Mouse (Mus musculus): ENCODE results near the gene Clic4. TPM values are rescaled to one million over a fixed set of nuclear protein-coding genes. Genes with fewer than 3 reads are reported as not detected.

The Clic4 gene
- polyA plus RNA-seq, 1 experiment, result 34.8 TPM

GRCm38 (mm10) chr4:135310371-135310770, 37.8 kb upstream of the Clic4 start:
- 70% methylated on average over 8 of the region's 8 CpGs for WGBS
- Histone ChIP-seq H3K4me3 (replicated peaks; ENCODE audit: control insufficient read depth, low read depth, low read length) (no peak overlapping the region), H3K4me1 (ENCODE audit: control insufficient read depth, insufficient read depth, low read length) (peaks cover 3% of the 10 kb centered on the region; the same call in 1 of the 2 replicates), H3K27ac (ENCODE audit: control insufficient read depth, insufficient read depth, low read depth, low read length, poor library complexity) (no peak overlapping the region)
- TF ChIP-seq CTCF (IDR thresholded peaks at IDR 0.05; ENCODE audit: control insufficient read depth, insufficient read depth, low read length) (no peak), POLR2A (IDR thresholded peaks at IDR 0.05; ENCODE audit: borderline replicate concordance, control insufficient read depth, low read depth, low read length) (no peak)

GRCm38 (mm10) chr4:135309726-135310125, 37.1 kb upstream of the Clic4 start:
- 83% methylated on average over 5 of the region's 5 CpGs for WGBS
- TF ChIP-seq POLR2A (IDR thresholded peaks at IDR 0.05; ENCODE audit: borderline replicate concordance, control insufficient read depth, low read depth, low read length) (no peak), CTCF (IDR thresholded peaks at IDR 0.05; ENCODE audit: control insufficient read depth, insufficient read depth, low read length) (no peak)
- H3K4me1 ChIP-seq (ENCODE audit: control insufficient read depth, insufficient read depth, low read length), result peaks cover 3% of the 10 kb centered on the region; the same call in 1 of the 2 replicates
- H3K27ac ChIP-seq (ENCODE audit: control insufficient read depth, insufficient read depth, low read depth, low read length, poor library complexity), result no peak overlapping the region
- H3K4me3 ChIP-seq (replicated peaks; ENCODE audit: control insufficient read depth, low read depth, low read length), result no peak overlapping the region

DNA sequence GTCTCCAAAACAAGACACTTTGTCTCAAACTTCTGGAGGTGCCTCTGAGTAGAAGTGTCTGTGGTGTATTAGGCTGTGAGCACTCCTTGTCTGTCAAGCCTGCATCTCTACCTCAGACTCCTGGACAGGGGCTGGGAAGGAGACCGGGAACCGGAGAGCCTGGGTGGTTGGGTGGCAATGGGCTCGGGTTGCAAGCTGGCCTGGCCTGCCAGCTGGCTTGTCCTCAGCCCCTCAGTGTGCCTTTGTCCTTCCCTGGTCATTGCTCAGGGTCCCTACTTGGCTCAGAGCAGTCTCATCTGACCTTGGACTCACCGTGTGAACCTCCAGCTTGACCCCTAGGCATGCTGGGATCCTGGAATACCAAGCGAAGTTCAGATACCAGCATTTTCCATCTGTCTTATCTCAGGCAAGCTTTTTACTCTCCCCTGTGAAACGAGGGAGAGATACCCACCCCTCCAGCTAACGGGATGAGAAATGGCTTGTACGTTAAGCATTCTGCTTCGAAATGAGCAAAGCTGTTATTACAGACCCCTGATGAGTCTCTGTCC, 36.6 kb upstream of the Clic4 start:
- H3K4me1 ChIP-seq (ENCODE audit: control insufficient read depth, insufficient read depth, low read length), result peaks cover 1% of the 10 kb centered on the region; the same call in 1 of the 2 replicates
- no peak for TF ChIP-seq CTCF (IDR thresholded peaks at IDR 0.05; ENCODE audit: control insufficient read depth, insufficient read depth, low read length)
- TF ChIP-seq POLR2A (IDR thresholded peaks at IDR 0.05; ENCODE audit: borderline replicate concordance, control insufficient read depth, low read depth, low read length), result no peak
- H3K27ac ChIP-seq (ENCODE audit: control insufficient read depth, insufficient read depth, low read depth, low read length, poor library complexity), result no peak overlapping the region
- no peak overlapping the region for H3K4me3 ChIP-seq (replicated peaks; ENCODE audit: control insufficient read depth, low read depth, low read length)
- WGBS, result 85% methylated on average over 9 of the region's 9 CpGs

DNA sequence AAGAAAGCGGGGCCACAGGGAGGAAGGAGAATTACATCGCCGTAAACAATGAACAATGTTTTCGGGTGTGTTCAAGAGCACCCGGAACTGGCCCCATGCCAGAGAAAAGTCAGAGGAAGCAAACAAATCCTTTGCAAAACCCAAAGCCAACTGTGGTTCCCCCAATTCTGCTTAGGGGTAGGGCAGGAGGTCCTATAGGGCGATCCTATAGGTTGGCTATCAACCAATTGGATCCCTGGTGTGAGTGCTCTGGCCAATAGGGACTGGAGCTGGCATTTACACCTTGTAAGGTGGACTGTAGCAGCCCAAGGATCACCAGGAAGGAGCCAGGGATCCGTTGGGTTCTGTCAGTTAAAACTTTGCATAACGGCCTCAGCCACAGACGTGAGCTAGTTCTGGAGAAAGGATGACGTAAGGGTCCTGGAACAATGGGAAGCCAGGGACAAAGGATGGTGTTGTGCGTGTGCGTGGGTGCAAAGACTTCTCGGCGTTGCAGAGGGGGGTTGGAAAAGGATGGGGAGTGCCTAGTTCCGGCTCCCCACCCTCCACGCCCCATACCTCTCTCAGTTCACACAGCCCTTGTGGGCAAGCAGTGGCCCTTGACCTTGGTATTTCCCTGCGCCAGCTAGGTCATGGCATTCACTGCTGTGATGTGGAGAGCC, 34.5 kb upstream of the Clic4 start:
- Histone ChIP-seq H3K27ac (ENCODE audit: control insufficient read depth, insufficient read depth, low read depth, low read length, poor library complexity) (no peak overlapping the region), H3K4me3 (replicated peaks; ENCODE audit: control insufficient read depth, low read depth, low read length) (no peak overlapping the region)
- TF ChIP-seq CTCF (IDR thresholded peaks at IDR 0.05; ENCODE audit: control insufficient read depth, insufficient read depth, low read length) (no peak), POLR2A (IDR thresholded peaks at IDR 0.05; ENCODE audit: borderline replicate concordance, control insufficient read depth, low read depth, low read length) (no peak)

DNA sequence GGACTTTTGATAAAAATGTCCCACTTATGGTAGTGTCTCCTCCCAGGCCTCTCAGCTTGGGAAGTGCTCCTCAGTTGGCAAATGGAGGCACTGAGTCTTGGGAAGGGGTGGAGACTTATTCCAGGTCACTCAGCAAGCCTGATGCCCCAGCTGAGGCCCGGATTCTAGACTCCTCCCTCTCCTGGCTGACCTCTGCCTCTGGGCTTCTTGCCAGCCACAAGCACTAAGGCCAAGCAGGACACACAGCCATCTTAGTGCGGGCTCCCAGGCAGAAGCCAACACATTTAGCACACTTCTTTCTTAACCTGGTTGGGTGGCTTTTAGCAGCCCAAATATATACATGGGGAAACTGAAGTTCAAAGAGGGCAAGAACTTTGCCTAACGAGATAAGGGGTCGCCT, 33.9 kb upstream of the Clic4 start:
- H3K4me1 ChIP-seq (ENCODE audit: control insufficient read depth, insufficient read depth, low read length), result no peaks in the 10 kb centered on the region
- 64% methylated on average over 4 of the region's 4 CpGs for WGBS
- H3K27ac ChIP-seq (ENCODE audit: control insufficient read depth, insufficient read depth, low read depth, low read length, poor library complexity), result no peak overlapping the region
- no peak for TF ChIP-seq CTCF (IDR thresholded peaks at IDR 0.05; ENCODE audit: control insufficient read depth, insufficient read depth, low read length)
- no peak for TF ChIP-seq POLR2A (IDR thresholded peaks at IDR 0.05; ENCODE audit: borderline replicate concordance, control insufficient read depth, low read depth, low read length)
- no peak overlapping the region for H3K4me3 ChIP-seq (replicated peaks; ENCODE audit: control insufficient read depth, low read depth, low read length)

More for the DNA sequence above, 34.5 kb upstream of the Clic4 start:
- no peaks in the 10 kb centered on the region for H3K4me1 ChIP-seq (ENCODE audit: control insufficient read depth, insufficient read depth, low read length)
- WGBS, result 72% methylated on average over 17 of the region's 17 CpGs

GRCm38 (mm10) chr4:135302261-135302660, 29.6 kb upstream of the Clic4 start:
- 79% methylated on average over 10 of the region's 10 CpGs for WGBS
- Histone ChIP-seq H3K4me1 (ENCODE audit: control insufficient read depth, insufficient read depth, low read length) (peaks cover 1% of the 10 kb centered on the region; the same call in 1 of the 2 replicates), H3K27ac (ENCODE audit: control insufficient read depth, insufficient read depth, low read depth, low read length, poor library complexity) (no peak overlapping the region), H3K4me3 (replicated peaks; ENCODE audit: control insufficient read depth, low read depth, low read length) (no peak overlapping the region)
- TF ChIP-seq CTCF (IDR thresholded peaks at IDR 0.05; ENCODE audit: control insufficient read depth, insufficient read depth, low read length), result no peak
- TF ChIP-seq POLR2A (IDR thresholded peaks at IDR 0.05; ENCODE audit: borderline replicate concordance, control insufficient read depth, low read depth, low read length), result no peak

- Histone ChIP-seq H3K4me3 (replicated peaks; ENCODE audit: control insufficient read depth, low read depth, low read length) (no peak overlapping the region), H3K4me1 (ENCODE audit: control insufficient read depth, insufficient read depth, low read length) (peaks cover 1% of the 10 kb centered on the region; the same call in 1 of the 2 replicates), H3K27ac (ENCODE audit: control insufficient read depth, insufficient read depth, low read depth, low read length, poor library complexity) (no peak overlapping the region)
- WGBS, result 92% methylated on average over 3 of the region's 3 CpGs
- no peak for TF ChIP-seq POLR2A (IDR thresholded peaks at IDR 0.05; ENCODE audit: borderline replicate concordance, control insufficient read depth, low read depth, low read length)
- no peak for TF ChIP-seq CTCF (IDR thresholded peaks at IDR 0.05; ENCODE audit: control insufficient read depth, insufficient read depth, low read length)
These were observed 28.6 kb upstream of the Clic4 start for GRCm38 (mm10) chr4:135301166-135301565.

- WGBS, result 76% methylated on average over 26 of the region's 26 CpGs
- H3K4me1 ChIP-seq (ENCODE audit: control insufficient read depth, insufficient read depth, low read length), result peaks cover 1% of the 10 kb centered on the region; the same call in 1 of the 2 replicates
These were observed 27.8 kb upstream of the Clic4 start for GRCm38 (mm10) chr4:135300248-135301041.

More at GRCm38 (mm10) chr4:135300248-135301041, 27.8 kb upstream of the Clic4 start:
- TF ChIP-seq CTCF (IDR thresholded peaks at IDR 0.05; ENCODE audit: control insufficient read depth, insufficient read depth, low read length) (no peak), POLR2A (IDR thresholded peaks at IDR 0.05; ENCODE audit: borderline replicate concordance, control insufficient read depth, low read depth, low read length) (no peak)
- Histone ChIP-seq H3K27ac (ENCODE audit: control insufficient read depth, insufficient read depth, low read depth, low read length, poor library complexity) (no peak overlapping the region), H3K4me3 (replicated peaks; ENCODE audit: control insufficient read depth, low read depth, low read length) (no peak overlapping the region)
